7 mouse cellular contexts compared by ENCODE assay signal in genomic region chr8:83660545-83660944, GRCm38 (mm10). TPM values are rescaled to one million over a fixed set of nuclear protein-coding genes. Genes with fewer than 3 reads are reported as not detected.
DNase-seq lines count a peak whose midpoint lies in the region; ATAC-seq lines count a peak whose summit lies in the region.

No protein-coding gene starts in this region.

- DNase-seq in left cerebral cortex, postnatal 14 days (ENCODE audit: low spot score in 2 of 2), result peak; percentile 58 to 77
- no peak for DNase-seq in left cerebral cortex, postnatal 10 days (ENCODE audit: extremely low spot score in 1 of 2, low spot score in 2 of 2)
- DNase-seq in forebrain, embryonic 10.5 days (ENCODE audit: extremely low spot score, low spot score), result no peak
- DNase-seq in neural tube, embryonic 11.5 days (ENCODE audit: low spot score), result no peak
- no peak for DNase-seq in testis, postnatal 10 days (ENCODE audit: low spot score)
- no peak for DNase-seq in cerebellum, postnatal 14 days

- peak overlapping the region; percentile 23 for H3K4me3 ChIP-seq in forebrain, embryonic 10.5 days
- H3K4me3 ChIP-seq in hindbrain, embryonic 16.5 days (ENCODE audit: low read length), result no peak overlapping the region
- no peak overlapping the region for H3K4me3 ChIP-seq in neural tube, embryonic 11.5 days (ENCODE audit: low read depth, low read length)

- H3K36me3 ChIP-seq in forebrain, embryonic 10.5 days (replicated peaks), result peaks cover 65% of the 10 kb centered on the region
- no peaks in the 10 kb centered on the region for H3K36me3 ChIP-seq in hindbrain, embryonic 16.5 days (ENCODE audit: control insufficient read depth, insufficient read depth, low read length)
- peaks cover 2% of the 10 kb centered on the region; the same call in 1 of the 2 replicates for H3K36me3 ChIP-seq in neural tube, embryonic 11.5 days (ENCODE audit: control insufficient read depth, insufficient read depth, low read length)

- peak overlapping the region; percentile 3; the same call in 1 of the 2 replicates for H3K4me2 ChIP-seq in hindbrain, embryonic 16.5 days (ENCODE audit: low read length)
- peak overlapping the region; percentile 14; the same call in 1 of the 2 replicates for H3K4me2 ChIP-seq in neural tube, embryonic 11.5 days (ENCODE audit: low read depth)

- intact Hi-C loops in left cerebral cortex, postnatal 14 days (cut with DNase I), result loop anchor here (5.0 kb wide), 1 partner anchor 57 kb away; the partner anchor contains the start of gene Ddx39
- intact Hi-C loops in left cerebral cortex, postnatal 10 days (cut with DNase I), result no loop called here

- WGBS in forebrain, embryonic 10.5 days, result 13% methylated on average over 8 of the region's 8 CpGs
- 7% methylated on average over 8 of the region's 8 CpGs for WGBS in hindbrain, embryonic 16.5 days
- WGBS in neural tube, embryonic 11.5 days, result 8% methylated on average over 8 of the region's 8 CpGs

- ATAC-seq in hindbrain, embryonic 16.5 days, result peak; percentile 14
- ATAC-seq in neural tube, embryonic 11.5 days (ENCODE audit: insufficient read depth, low FRiP score, low TSS enrichment), result peak; percentile 10; the same call in 1 of the 2 replicates

- H3K27ac ChIP-seq in forebrain, embryonic 10.5 days, result peak overlapping the region; percentile 36
- H3K27ac ChIP-seq in hindbrain, embryonic 16.5 days (ENCODE audit: low read depth, low read length), result peak overlapping the region; percentile 45; the same call in 1 of the 2 replicates
- no peak overlapping the region for H3K27ac ChIP-seq in neural tube, embryonic 11.5 days (ENCODE audit: low read depth, low read length)

- no peaks in the 10 kb centered on the region for H3K27me3 ChIP-seq in forebrain, embryonic 10.5 days (ENCODE audit: poor library complexity, severe bottlenecking)
- no peaks in the 10 kb centered on the region for H3K27me3 ChIP-seq in hindbrain, embryonic 16.5 days (replicated peaks; ENCODE audit: control insufficient read depth, insufficient read depth, low read length)
- H3K27me3 ChIP-seq in neural tube, embryonic 11.5 days (ENCODE audit: control insufficient read depth, insufficient read depth, low read length), result no peaks in the 10 kb centered on the region

- no peaks in the 10 kb centered on the region for H3K9me3 ChIP-seq in forebrain, embryonic 10.5 days
- no peaks in the 10 kb centered on the region for H3K9me3 ChIP-seq in hindbrain, embryonic 16.5 days (ENCODE audit: control insufficient read depth, low read length)
- H3K9me3 ChIP-seq in neural tube, embryonic 11.5 days (ENCODE audit: control insufficient read depth, low read length), result no peaks in the 10 kb centered on the region

- H3K9ac ChIP-seq in hindbrain, embryonic 16.5 days (ENCODE audit: low read depth, low read length), result no peak overlapping the region; the same call in 1 of the 2 replicates
- H3K9ac ChIP-seq in neural tube, embryonic 11.5 days (ENCODE audit: low read length), result no peak overlapping the region

- H3K4me1 ChIP-seq in forebrain, embryonic 10.5 days, result peaks cover 60% of the 10 kb centered on the region
- H3K4me1 ChIP-seq in hindbrain, embryonic 16.5 days (ENCODE audit: control insufficient read depth, insufficient read depth, low read depth, low read length), result peaks cover 21% of the 10 kb centered on the region
- peaks cover 10% of the 10 kb centered on the region for H3K4me1 ChIP-seq in neural tube, embryonic 11.5 days (ENCODE audit: control insufficient read depth, insufficient read depth, low read length)

RNA-seq across cellular contexts. Expression of gene Ptger1, which starts 5.9 kb away (rescaled TPM):
- total RNA-seq in left cerebral cortex, postnatal 14 days (2021), result 1 to 10 TPM; 1.4 to 1.5 TPM
- under 1 TPM; 0.71 to 0.77 TPM for total RNA-seq in left cerebral cortex, postnatal 10 days (2021)
- 0.37 and 0.52 TPM in 2 replicates for polyA plus RNA-seq in forebrain, embryonic 10.5 days (2016; fragmentation: Nextera tagmentation; extraction: Ambion mirVana)
- 0.61 and 0.87 TPM in 2 replicates for polyA plus RNA-seq in hindbrain, embryonic 16.5 days (2015; fragmentation: Nextera tagmentation; extraction: Ambion mirVana)
- polyA plus RNA-seq in neural tube, embryonic 11.5 days (2014; fragmentation: Nextera tagmentation; extraction: Ambion mirVana), result 0.34 and 1.1 TPM in 2 replicates

RNA-seq across cellular contexts. Expression of gene Gipc1, which starts 8.1 kb away (rescaled TPM):
- total RNA-seq in left cerebral cortex, postnatal 14 days (2021), result 100 to 1,000 TPM; 104 to 109 TPM
- total RNA-seq in left cerebral cortex, postnatal 10 days (2021), result 10 to 100 TPM; 84.0 to 86.7 TPM
- 220 and 227 TPM in 2 replicates for polyA plus RNA-seq in forebrain, embryonic 10.5 days (2016; fragmentation: Nextera tagmentation; extraction: Ambion mirVana)
- 135 TPM in 2 replicates for polyA plus RNA-seq in hindbrain, embryonic 16.5 days (2015; fragmentation: Nextera tagmentation; extraction: Ambion mirVana)
- polyA plus RNA-seq in neural tube, embryonic 11.5 days (2014; fragmentation: Nextera tagmentation; extraction: Ambion mirVana), result 174 and 181 TPM in 2 replicates

RNA-seq across cellular contexts. Expression of gene Pkn1, which starts 38.4 kb away (rescaled TPM):
- total RNA-seq in left cerebral cortex, postnatal 14 days (2021), result 10 to 100 TPM; 63.8 to 74.1 TPM
- 10 to 100 TPM; 73.1 to 75.9 TPM for total RNA-seq in left cerebral cortex, postnatal 10 days (2021)
- 29.0 and 29.3 TPM in 2 replicates for polyA plus RNA-seq in forebrain, embryonic 10.5 days (2016; fragmentation: Nextera tagmentation; extraction: Ambion mirVana)
- 21.2 and 24.6 TPM in 2 replicates for polyA plus RNA-seq in hindbrain, embryonic 16.5 days (2015; fragmentation: Nextera tagmentation; extraction: Ambion mirVana)
- 29.3 and 29.5 TPM in 2 replicates for polyA plus RNA-seq in neural tube, embryonic 11.5 days (2014; fragmentation: Nextera tagmentation; extraction: Ambion mirVana)

RNA-seq across cellular contexts. Expression of gene Dnajb1, which starts 52.6 kb away (rescaled TPM):
- total RNA-seq in left cerebral cortex, postnatal 14 days (2021), result 10 to 100 TPM; 38.4 to 40.0 TPM
- total RNA-seq in left cerebral cortex, postnatal 10 days (2021), result 10 to 100 TPM; 35.9 to 36.3 TPM
- polyA plus RNA-seq in forebrain, embryonic 10.5 days (2016; fragmentation: Nextera tagmentation; extraction: Ambion mirVana), result 65.2 and 77.8 TPM in 2 replicates
- 60.8 and 61.8 TPM in 2 replicates for polyA plus RNA-seq in hindbrain, embryonic 16.5 days (2015; fragmentation: Nextera tagmentation; extraction: Ambion mirVana)
- polyA plus RNA-seq in neural tube, embryonic 11.5 days (2014; fragmentation: Nextera tagmentation; extraction: Ambion mirVana), result 64.9 and 68.9 TPM in 2 replicates

RNA-seq across cellular contexts. Expression of gene Tecr, which starts 52.8 kb away (rescaled TPM):
- total RNA-seq in left cerebral cortex, postnatal 14 days (2021), result 100 to 1,000 TPM; 587 to 600 TPM
- 100 to 1,000 TPM; 642 to 649 TPM for total RNA-seq in left cerebral cortex, postnatal 10 days (2021)
- polyA plus RNA-seq in forebrain, embryonic 10.5 days (2016; fragmentation: Nextera tagmentation; extraction: Ambion mirVana), result 637 and 658 TPM in 2 replicates
- 1,512 and 1,598 TPM in 2 replicates for polyA plus RNA-seq in hindbrain, embryonic 16.5 days (2015; fragmentation: Nextera tagmentation; extraction: Ambion mirVana)
- 734 and 760 TPM in 2 replicates for polyA plus RNA-seq in neural tube, embryonic 11.5 days (2014; fragmentation: Nextera tagmentation; extraction: Ambion mirVana)

Comparison
In these comparisons a context has a peak if more than half of its experiments do, and no peak if none do; other contexts are left out.
1. DNase-seq: peak in left cerebral cortex, postnatal 14 days (2 of 2); none in left cerebral cortex, postnatal 10 days (0 of 2), forebrain, embryonic 10.5 days (single experiment), neural tube, embryonic 11.5 days (single experiment), testis, postnatal 10 days (single experiment) and cerebellum, postnatal 14 days (0 of 2).